Mouse (Mus musculus) urinary bladder, adult 2 months (tissue): ENCODE measurements around the gene Clec2i. TPM values are rescaled to one million over a fixed set of nuclear protein-coding genes. Genes with fewer than 3 reads are reported as not detected.

Source experiments
- polyA plus RNA-seq: library from polyadenylated mRNA; depleted of rRNA; stranded (reverse); fragments of >200 nt; gene quantifications from 2 replicates; pipeline ENCODE4 v1.2.3, GENCODE M21; 2012; rRNA removed

Gene Clec2i
- polyA plus RNA-seq, 1 experiment: 1.0 TPM

Other genes with a start within 250 kb of the Clec2i start
- gene Clec2h, start 225.2 kb upstream of the Clec2i start, polyA plus RNA-seq: not detected in 2 replicates
- not detected in 2 replicates for gene Klrb1, start 164.5 kb upstream of the Clec2i start, polyA plus RNA-seq
- 1.1 TPM in 2 replicates for gene Klrb1c, start 98.4 kb upstream of the Clec2i start, polyA plus RNA-seq
- 0.23 and 0.43 TPM in 2 replicates for gene Gm44511, start 61.3 kb upstream of the Clec2i start, polyA plus RNA-seq
- 0.92 and 0.93 TPM in 2 replicates for gene Klrb1b, start 61.3 kb upstream of the Clec2i start, polyA plus RNA-seq
- 3.2 and 3.4 TPM in 2 replicates for gene BC035044, start 3.5 kb downstream of the Clec2i start, polyA plus RNA-seq
- gene Clec2g, start 46.8 kb downstream of the Clec2i start, polyA plus RNA-seq: 0.03 and 0.15 TPM in 2 replicates
- 0.37 and 0.54 TPM in 2 replicates for gene Klrb1f, start 158.3 kb downstream of the Clec2i start, polyA plus RNA-seq
- 0.12 and 0.18 TPM in 2 replicates for gene Clec2e, start 213.3 kb downstream of the Clec2i start, polyA plus RNA-seq